Mouse (Mus musculus) liver, embryonic 12.5 days (tissue): ENCODE results near the gene Mthfr. TPM values are rescaled to one million over a fixed set of nuclear protein-coding genes. Genes with fewer than 3 reads are reported as not detected.
"Not testable (repeated sequence)": the region's sequence is repeated elsewhere in the genome, so short reads cannot be mapped to it uniquely, and the experiment has no call there.

Experiments
- ATAC-seq: fragments of 200-750 bp; cut with Nextera tagmentation; 2 replicates; pipeline ENCODE4 v1.8.0; 2017; ENCODE audit warnings: moderate number of reproducible peaks, mild to moderate bottlenecking, moderate library complexity
- H3K27ac ChIP-seq: fragments of 300-500 bp; sonication (generic); 2 replicates; pipeline ENCODE4 v1.5.1; 2016; ENCODE audit warnings: mild to moderate bottlenecking
- H3K27me3 ChIP-seq: fragments of 300-500 bp; sonication (generic); replicated peaks from 2 replicates; pipeline ENCODE4 v1.6.1; 2016; ENCODE audit warnings: mild to moderate bottlenecking, moderate library complexity
- H3K36me3 ChIP-seq: fragments of 300-500 bp; sonication (generic); 2 replicates; pipeline ENCODE4 v1.6.1; 2016; ENCODE audit warnings: mild to moderate bottlenecking, moderate library complexity
- H3K4me1 ChIP-seq: fragments of 300-500 bp; sonication (generic); 2 replicates; pipeline ENCODE4 v1.6.1; 2016
- H3K4me2 ChIP-seq: fragments of 300-500 bp; sonication (generic); 2 replicates; pipeline ENCODE4 v1.6.1; 2016; ENCODE audit warnings: mild to moderate bottlenecking, moderate library complexity
- H3K4me3 ChIP-seq: fragments of 300-500 bp; sonication (generic); 2 replicates; pipeline ENCODE4 v1.5.1; 2016; ENCODE audit warnings: mild to moderate bottlenecking, moderate library complexity
- H3K9ac ChIP-seq: fragments of 300-500 bp; sonication (generic); 2 replicates; pipeline ENCODE4 v1.6.1; 2016; ENCODE audit warnings: mild to moderate bottlenecking, moderate library complexity
- H3K9me3 ChIP-seq: fragments of 300-500 bp; sonication (generic); replicated peaks from 2 replicates; pipeline ENCODE4 v1.6.1; 2016; ENCODE audit warnings: mild to moderate bottlenecking, moderate library complexity
- WGBS: fragments of 180-500 bp; shearing (Covaris S2); methylation state at CpG from one replicate; pipeline ENCODE4 v1.1.7; 2016; ENCODE audit not compliant: insufficient replicate concordance; 5-methylcytosine and 5-hydroxymethylcytosine counted together
- polyA plus RNA-seq: library from polyadenylated mRNA; unstranded; fragments of >200 nt; fragmentation: Nextera tagmentation; extraction: Ambion mirVana; gene quantifications from 2 replicates; pipeline ENCODE4 v1.2.1, GENCODE M21; 2016

The Mthfr gene
- polyA plus RNA-seq, 1 experiment from 2014 or later, result 14.0 TPM

- Histone ChIP-seq H3K4me2 (peak overlapping the region; percentile 95), H3K36me3 (peaks cover 29% of the 10 kb centered on the region), H3K4me1 (peaks cover 87% of the 10 kb centered on the region), H3K27ac (peak overlapping the region; percentile 98), H3K27me3 (no peaks in the 10 kb centered on the region), H3K9ac (peak overlapping the region; percentile 88), H3K9me3 (no peaks in the 10 kb centered on the region), H3K4me3 (peak overlapping the region; percentile 71)
- 8% methylated on average over 16 of the region's 16 CpGs for WGBS
- ATAC-seq, result no peak
Measured at GRCm38 (mm10) chr4:148041611-148042191, 2.8 kb downstream of the Mthfr start.

- Histone ChIP-seq H3K36me3 (peaks cover 39% of the 10 kb centered on the region), H3K4me1 (peaks cover 90% of the 10 kb centered on the region), H3K4me2 (peak overlapping the region; percentile 95), H3K27ac (peak overlapping the region; percentile 41; the same call in 1 of the 2 replicates)
- H3K27me3 ChIP-seq, ATAC-seq, H3K9ac ChIP-seq, H3K4me3 ChIP-seq, H3K9me3 ChIP-seq: not testable (repeated sequence)
- WGBS, result 92% methylated on average over 8 of the region's 8 CpGs
Measured at GRCm38 (mm10) chr4:148043327-148043726, 4.5 kb downstream of the Mthfr start.

GRCm38 (mm10) chr4:148044113-148044512 is 5.2 kb downstream of the Mthfr start:
- peaks cover 97% of the 10 kb centered on the region for H3K4me1 ChIP-seq
- H3K27ac ChIP-seq, result peak overlapping the region; percentile 85
- no peaks in the 10 kb centered on the region for H3K27me3 ChIP-seq
- no peaks in the 10 kb centered on the region for H3K9me3 ChIP-seq
- H3K4me3 ChIP-seq, result peak overlapping the region; percentile 18; the same call in 1 of the 2 replicates
- 47% methylated on average over 2 of the region's 2 CpGs for WGBS
- peak overlapping the region; percentile 52 for H3K4me2 ChIP-seq
- H3K9ac ChIP-seq, result peak overlapping the region; percentile 42; the same call in 1 of the 2 replicates
- ATAC-seq, result peak; percentile 46
- H3K36me3 ChIP-seq, result peaks cover 46% of the 10 kb centered on the region

- 14% methylated on average over 4 of the region's 4 CpGs for WGBS
- Histone ChIP-seq H3K4me1 (peaks cover 85% of the 10 kb centered on the region), H3K4me3 (peak overlapping the region; percentile 16), H3K4me2 (peak overlapping the region; percentile 52), H3K9ac (peak overlapping the region; percentile 48; the same call in 1 of the 2 replicates), H3K27ac (peak overlapping the region; percentile 85), H3K27me3 (no peaks in the 10 kb centered on the region), H3K9me3 (no peaks in the 10 kb centered on the region), H3K36me3 (peaks cover 71% of the 10 kb centered on the region)
- peak; percentile 94 for ATAC-seq
Measured at GRCm38 (mm10) chr4:148046450-148047031, 7.7 kb downstream of the Mthfr start.

GRCm38 (mm10) chr4:148050396-148050914 is 11.6 kb downstream of the Mthfr start:
- H3K36me3 ChIP-seq, result peaks cover 81% of the 10 kb centered on the region

DNA sequence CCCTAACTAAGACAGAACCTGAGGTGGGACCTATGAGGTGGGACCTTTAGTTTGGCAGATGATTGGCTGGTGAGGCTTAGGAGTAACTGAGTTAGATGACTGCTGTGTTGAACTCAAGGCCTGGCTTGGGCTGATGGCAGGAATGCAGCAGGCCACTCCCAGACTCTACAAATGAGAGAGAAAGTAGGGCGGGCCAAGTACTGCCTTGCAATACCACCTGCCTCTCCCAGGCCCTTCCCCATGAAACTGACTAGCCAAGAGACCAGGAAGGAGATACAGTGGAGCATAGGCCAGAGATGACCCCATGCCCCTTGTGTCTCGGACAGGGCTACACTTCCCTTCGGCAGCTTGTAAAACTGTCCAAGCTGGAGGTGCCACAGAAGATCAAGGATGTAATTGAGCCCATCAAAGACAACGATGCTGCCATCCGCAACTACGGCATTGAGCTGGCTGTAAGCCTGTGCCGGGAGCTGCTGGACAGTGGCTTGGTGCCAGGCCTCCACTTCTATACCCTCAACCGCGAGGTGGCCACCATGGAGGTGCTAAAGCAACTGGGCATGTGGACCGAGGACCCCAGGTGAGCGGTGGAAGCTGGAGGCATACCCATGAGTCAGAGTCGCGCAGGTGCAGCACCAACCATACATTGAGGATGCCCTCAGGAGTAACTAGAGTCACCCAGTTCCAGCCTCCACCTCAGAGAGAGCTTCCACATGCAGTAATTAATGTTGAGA is 12.3 kb downstream of the Mthfr start:
- no peak for ATAC-seq
- 91% methylated on average over 13 of the region's 13 CpGs for WGBS
- H3K36me3 ChIP-seq, result peaks cover 88% of the 10 kb centered on the region

More at GRCm38 (mm10) chr4:148050396-148050914, 11.6 kb downstream of the Mthfr start:
- peaks cover 48% of the 10 kb centered on the region for H3K4me1 ChIP-seq
- not testable (repeated sequence) for H3K4me2 ChIP-seq, H3K9ac ChIP-seq, H3K9me3 ChIP-seq, H3K27me3 ChIP-seq, H3K4me3 ChIP-seq, ATAC-seq, H3K27ac ChIP-seq
- 89% methylated on average over 3 of the region's 3 CpGs for WGBS

GRCm38 (mm10) chr4:148051886-148052285 is 13.0 kb downstream of the Mthfr start:
- Histone ChIP-seq H3K27ac (no peak overlapping the region), H3K27me3 (no peaks in the 10 kb centered on the region), H3K9me3 (no peaks in the 10 kb centered on the region), H3K4me1 (peaks cover 34% of the 10 kb centered on the region), H3K9ac (no peak overlapping the region), H3K4me2 (no peak overlapping the region), H3K4me3 (no peak overlapping the region), H3K36me3 (peaks cover 95% of the 10 kb centered on the region)
- 89% methylated on average over 11 of the region's 11 CpGs for WGBS
- ATAC-seq, result no peak

More for the DNA sequence above, 12.3 kb downstream of the Mthfr start:
- H3K9ac ChIP-seq, result no peak overlapping the region
- no peaks in the 10 kb centered on the region for H3K9me3 ChIP-seq
- H3K4me3 ChIP-seq, result no peak overlapping the region
- H3K27me3 ChIP-seq, result no peaks in the 10 kb centered on the region
- H3K4me2 ChIP-seq, result no peak overlapping the region
- no peak overlapping the region for H3K27ac ChIP-seq
- peaks cover 41% of the 10 kb centered on the region for H3K4me1 ChIP-seq

- H3K9me3 ChIP-seq, result no peaks in the 10 kb centered on the region
- H3K4me1 ChIP-seq, result peaks cover 23% of the 10 kb centered on the region
- no peak overlapping the region for H3K4me2 ChIP-seq
- H3K27me3 ChIP-seq, result no peaks in the 10 kb centered on the region
- no peak for ATAC-seq
- peaks cover 99% of the 10 kb centered on the region for H3K36me3 ChIP-seq
- WGBS, result 86% methylated on average over 2 of the region's 2 CpGs
- H3K27ac ChIP-seq, result no peak overlapping the region
- no peak overlapping the region for H3K4me3 ChIP-seq
- H3K9ac ChIP-seq, result no peak overlapping the region
Measured at GRCm38 (mm10) chr4:148052976-148053375, 14.1 kb downstream of the Mthfr start.

GRCm38 (mm10) chr4:148053417-148053920 is 14.6 kb downstream of the Mthfr start:
- WGBS, result 90% methylated on average over 12 of the region's 12 CpGs
- no peak for ATAC-seq
- peaks cover 99% of the 10 kb centered on the region for H3K36me3 ChIP-seq

GRCm38 (mm10) chr4:148054961-148055695 is 16.3 kb downstream of the Mthfr start:
- Histone ChIP-seq H3K4me3 (no peak overlapping the region), H3K9ac (no peak overlapping the region), H3K4me2 (no peak overlapping the region), H3K4me1 (peaks cover 14% of the 10 kb centered on the region), H3K9me3 (no peaks in the 10 kb centered on the region), H3K27ac (no peak overlapping the region), H3K36me3 (peaks cover 85% of the 10 kb centered on the region), H3K27me3 (no peaks in the 10 kb centered on the region)
- 87% methylated on average over 21 of the region's 21 CpGs for WGBS
- no peak for ATAC-seq

More at GRCm38 (mm10) chr4:148053417-148053920, 14.6 kb downstream of the Mthfr start:
- H3K4me1 ChIP-seq, result peaks cover 18% of the 10 kb centered on the region
- H3K9ac ChIP-seq, result no peak overlapping the region
- H3K9me3 ChIP-seq, result no peaks in the 10 kb centered on the region
- H3K4me3 ChIP-seq, result no peak overlapping the region
- no peak overlapping the region for H3K4me2 ChIP-seq
- H3K27me3 ChIP-seq, result no peaks in the 10 kb centered on the region
- no peak overlapping the region for H3K27ac ChIP-seq

DNA sequence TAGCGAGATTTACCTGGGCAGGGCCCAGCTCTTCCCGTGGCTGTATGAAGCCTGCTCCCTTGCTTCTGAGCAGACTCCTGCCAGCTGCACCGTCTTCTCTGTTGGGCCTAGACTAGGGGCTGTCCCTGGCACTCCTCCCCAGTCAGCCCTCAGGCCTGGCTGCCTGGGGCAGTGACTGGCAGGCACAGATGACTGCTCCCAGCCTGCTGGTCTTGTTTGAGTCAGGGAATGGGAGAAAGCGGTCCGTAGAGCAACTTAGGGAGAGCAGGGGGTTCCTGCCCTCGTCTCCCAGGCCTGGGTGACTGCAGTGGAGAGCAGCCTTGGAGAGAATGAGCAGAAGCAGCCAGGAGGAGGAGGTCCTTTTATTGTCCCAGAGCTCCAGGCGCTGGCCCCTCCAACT is 17.4 kb downstream of the Mthfr start:
- Histone ChIP-seq H3K27ac (no peak overlapping the region), H3K9ac (no peak overlapping the region), H3K9me3 (no peaks in the 10 kb centered on the region), H3K36me3 (peaks cover 74% of the 10 kb centered on the region), H3K4me2 (no peak overlapping the region), H3K4me3 (no peak overlapping the region), H3K27me3 (no peaks in the 10 kb centered on the region), H3K4me1 (0 out of 2 replicates have a peak, but pooled peaks cover 14% of the 10 kb centered on the region)
- no peak for ATAC-seq
- 81% methylated on average over 7 of the region's 7 CpGs for WGBS
